Mouse (Mus musculus) brain, embryonic 14.5 days (tissue): ENCODE data around the gene Ankrd63.

Source experiments
- CTCF ChIP-seq: fragments of 200-500 bp; IDR thresholded peaks from 2 replicates; pipeline ENCODE4 v1.5.1; 2012; ENCODE audit warnings: inconsistent platforms, mild to moderate bottlenecking, moderate library complexity, borderline replicate concordance; ENCODE audit not compliant: insufficient read depth, insufficient read length; ENCODE audit errors: extremely low read depth
- POLR2A ChIP-seq: fragments of 200-500 bp; IDR thresholded peaks from 2 replicates; pipeline ENCODE4 v1.6.1; 2012; ENCODE audit warnings: mild to moderate bottlenecking, inconsistent platforms, borderline replicate concordance; ENCODE audit not compliant: poor library complexity, insufficient read depth, insufficient read length, severe bottlenecking; ENCODE audit errors: extremely low read depth

- TF ChIP-seq CTCF (no peak), POLR2A (no peak)
Measured at GRCm38 (mm10) chr2:118729194-118729593, 25.4 kb upstream of the Ankrd63 start.
